Mouse (Mus musculus) forebrain, embryonic 16.5 days (tissue): ENCODE results near the gene Vps45. TPM values are rescaled to one million over a fixed set of nuclear protein-coding genes. Genes with fewer than 3 reads are reported as not detected.
"Not testable (repeated sequence)": the region's sequence is repeated elsewhere in the genome, so short reads cannot be mapped to it uniquely, and the experiment has no call there.

ENCODE experiments used
- ATAC-seq: fragments of 200-750 bp; cut with Nextera tagmentation; 2 replicates; pipeline ENCODE4 v1.8.0; 2017; ENCODE audit warnings: mild to moderate bottlenecking, moderate library complexity
- H3K27ac ChIP-seq: fragments of 300-500 bp; sonication (generic); 2 replicates; pipeline ENCODE4 v1.5.1; 2014; ENCODE audit warnings: low read length, control low read depth
- H3K27me3 ChIP-seq: fragments of 300-500 bp; sonication (generic); replicated peaks from 2 replicates; pipeline ENCODE4 v1.6.1; 2014; ENCODE audit warnings: low read length; ENCODE audit not compliant: control insufficient read depth, insufficient read depth
- H3K36me3 ChIP-seq: fragments of 300-500 bp; sonication (generic); 2 replicates; pipeline ENCODE4 v1.6.1; 2014; ENCODE audit not compliant: control insufficient read depth, insufficient read depth
- H3K4me1 ChIP-seq: fragments of 300-500 bp; sonication (generic); replicated peaks from 2 replicates; pipeline ENCODE4 v1.6.1; 2014; ENCODE audit warnings: low read length; ENCODE audit not compliant: control insufficient read depth, insufficient read depth
- H3K4me2 ChIP-seq: fragments of 300-500 bp; sonication (generic); 2 replicates; pipeline ENCODE4 v1.6.1; 2014; ENCODE audit warnings: mild to moderate bottlenecking, low read length, control low read depth
- H3K4me3 ChIP-seq: fragments of 300-500 bp; sonication (generic); replicated peaks from 2 replicates; pipeline ENCODE4 v1.5.1; 2014; ENCODE audit warnings: mild to moderate bottlenecking, low read length, control low read depth
- H3K9ac ChIP-seq: fragments of 300-500 bp; sonication (generic); replicated peaks from 2 replicates; pipeline ENCODE4 v1.6.1; 2014; ENCODE audit warnings: low read depth, low read length, control low read depth
- H3K9me3 ChIP-seq: fragments of 300-500 bp; sonication (generic); 2 replicates; pipeline ENCODE4 v1.6.1; 2016; ENCODE audit warnings: low read length; ENCODE audit not compliant: control insufficient read depth
- WGBS: fragments of 180-500 bp; shearing (Covaris S2); extraction: QIAGEN DNeasy Blood & Tissue Kit; methylation state at CpG from one replicate; pipeline ENCODE4 v1.1.7; 2014; 5-methylcytosine and 5-hydroxymethylcytosine counted together
- polyA plus RNA-seq: library from polyadenylated mRNA; unstranded; fragments of >200 nt; fragmentation: Nextera tagmentation; extraction: Ambion mirVana; gene quantifications from 2 replicates; pipeline ENCODE4 v1.2.1, GENCODE M21; 2015

Vps45 gene
- polyA plus RNA-seq, 1 experiment from 2014 or later: 55.3 TPM

GRCm38 (mm10) chr3:95965518-95966451 lies 92.5 kb downstream of the Vps45 start:
- peak; percentile 79 for ATAC-seq
- H3K4me3 ChIP-seq: 0 out of 2 replicates have a peak overlapping the region, but pooled peaks have one; percentile 14

GRCm38 (mm10) chr3:95963681-95964080 lies 94.6 kb downstream of the Vps45 start:
- Histone ChIP-seq H3K27me3 (no peaks in the 10 kb centered on the region), H3K9me3 (no peaks in the 10 kb centered on the region), H3K4me2 (no peak overlapping the region), H3K36me3 (no peaks in the 10 kb centered on the region), H3K4me3 (no peak overlapping the region), H3K27ac (no peak overlapping the region), H3K4me1 (peaks cover 4% of the 10 kb centered on the region), H3K9ac (no peak overlapping the region)
- WGBS: 40% methylated on average over 4 of the region's 4 CpGs
- ATAC-seq: no peak

More at GRCm38 (mm10) chr3:95965518-95966451, 92.5 kb downstream of the Vps45 start:
- WGBS: 10% methylated on average over 7 of the region's 7 CpGs
- no peaks in the 10 kb centered on the region for H3K27me3 ChIP-seq
- no peaks in the 10 kb centered on the region for H3K36me3 ChIP-seq
- H3K4me1 ChIP-seq: peaks cover 4% of the 10 kb centered on the region
- no peak overlapping the region for H3K9ac ChIP-seq
- H3K27ac ChIP-seq: no peak overlapping the region
- peak overlapping the region; percentile 46 for H3K4me2 ChIP-seq
- no peaks in the 10 kb centered on the region for H3K9me3 ChIP-seq

DNA sequence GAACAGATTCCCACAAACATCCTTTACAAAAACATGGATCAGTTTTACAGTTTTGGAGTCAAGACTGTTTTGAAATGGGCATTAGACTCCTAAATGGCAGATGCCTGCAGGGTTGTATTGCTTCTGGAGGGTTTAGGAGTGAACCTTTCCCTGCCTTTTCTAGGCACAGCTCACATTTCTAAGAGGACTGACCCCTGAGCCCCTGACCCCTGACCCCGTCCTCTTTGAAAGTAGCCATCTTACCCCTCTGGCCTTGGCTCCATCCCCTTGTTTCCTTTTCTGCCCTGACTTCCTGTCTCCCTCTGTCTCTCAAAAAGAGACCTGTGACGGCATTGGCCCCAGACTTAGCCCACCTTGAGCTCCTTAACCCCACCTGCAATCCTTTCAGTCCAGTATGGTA lies 95.0 kb downstream of the Vps45 start:
- Histone ChIP-seq H3K4me1 (peaks cover 4% of the 10 kb centered on the region), H3K27ac (no peak overlapping the region), H3K36me3 (no peaks in the 10 kb centered on the region), H3K4me2 (no peak overlapping the region), H3K27me3 (no peaks in the 10 kb centered on the region), H3K9ac (no peak overlapping the region), H3K4me3 (no peak overlapping the region), H3K9me3 (no peaks in the 10 kb centered on the region)
- no peak for ATAC-seq
- WGBS: 57% methylated on average over 2 of the region's 2 CpGs

- not testable (repeated sequence) for H3K9ac ChIP-seq, H3K27me3 ChIP-seq, H3K4me1 ChIP-seq, H3K4me2 ChIP-seq, H3K36me3 ChIP-seq, H3K27ac ChIP-seq, H3K4me3 ChIP-seq, ATAC-seq, H3K9me3 ChIP-seq
- 88% methylated on average over 8 of the region's 8 CpGs for WGBS
Measured at GRCm38 (mm10) chr3:95962182-95962581, 96.1 kb downstream of the Vps45 start.

DNA sequence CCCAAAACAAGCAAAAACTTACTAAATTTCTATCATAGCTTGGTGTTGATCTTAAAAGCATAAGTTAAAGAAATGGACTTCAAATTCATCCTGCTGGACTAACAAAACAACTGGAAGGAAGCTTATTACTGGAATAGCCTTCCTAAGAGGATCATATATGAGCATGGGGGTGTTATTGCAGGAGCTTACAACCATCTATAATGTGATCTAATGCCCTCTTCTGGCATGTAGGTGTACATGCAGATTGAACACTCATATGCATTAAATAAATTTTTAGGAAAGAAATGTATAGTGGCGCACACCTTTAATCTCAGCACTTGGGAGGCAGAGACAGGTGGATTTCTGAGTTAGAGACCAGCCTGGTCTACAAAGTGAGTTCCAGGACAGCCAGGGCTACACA lies 98.5 kb downstream of the Vps45 start:
- no peaks in the 10 kb centered on the region for H3K36me3 ChIP-seq
- H3K4me1 ChIP-seq: peaks cover 3% of the 10 kb centered on the region; the same call in 1 of the 2 replicates
- H3K9ac ChIP-seq: no peak overlapping the region
- H3K9me3 ChIP-seq: peaks cover 2% of the 10 kb centered on the region; the same call in 1 of the 2 replicates
- ATAC-seq: no peak
- H3K27ac ChIP-seq: no peak overlapping the region
- no peak overlapping the region for H3K4me3 ChIP-seq
- no peaks in the 10 kb centered on the region for H3K27me3 ChIP-seq
- 89% methylated on average over 1 of the region's 1 CpGs for WGBS
- no peak overlapping the region for H3K4me2 ChIP-seq

GRCm38 (mm10) chr3:95959082-95959481 lies 99.2 kb downstream of the Vps45 start:
- Histone ChIP-seq H3K27ac (no peak overlapping the region), H3K9me3 (peaks cover 2% of the 10 kb centered on the region; the same call in 1 of the 2 replicates), H3K36me3 (no peaks in the 10 kb centered on the region), H3K4me1 (peaks cover 3% of the 10 kb centered on the region; the same call in 1 of the 2 replicates), H3K4me3 (no peak overlapping the region), H3K4me2 (no peak overlapping the region), H3K27me3 (no peaks in the 10 kb centered on the region), H3K9ac (no peak overlapping the region)
- ATAC-seq: no peak
- WGBS: 76% methylated on average over 5 of the region's 5 CpGs

- no peaks in the 10 kb centered on the region for H3K36me3 ChIP-seq
- WGBS: 48% methylated on average over 8 of the region's 8 CpGs
- no peak overlapping the region for H3K4me3 ChIP-seq
- H3K4me2 ChIP-seq: no peak overlapping the region
- H3K9me3 ChIP-seq: peaks cover 2% of the 10 kb centered on the region; the same call in 1 of the 2 replicates
- peak; percentile 66 for ATAC-seq
- H3K27me3 ChIP-seq: no peaks in the 10 kb centered on the region
- peak overlapping the region; percentile 52; the same call in 1 of the 2 replicates for H3K27ac ChIP-seq
- H3K9ac ChIP-seq: no peak overlapping the region
- H3K4me1 ChIP-seq: peaks cover 9% of the 10 kb centered on the region; the same call in 1 of the 2 replicates
Measured at GRCm38 (mm10) chr3:95957359-95958148, 100.7 kb downstream of the Vps45 start.

DNA sequence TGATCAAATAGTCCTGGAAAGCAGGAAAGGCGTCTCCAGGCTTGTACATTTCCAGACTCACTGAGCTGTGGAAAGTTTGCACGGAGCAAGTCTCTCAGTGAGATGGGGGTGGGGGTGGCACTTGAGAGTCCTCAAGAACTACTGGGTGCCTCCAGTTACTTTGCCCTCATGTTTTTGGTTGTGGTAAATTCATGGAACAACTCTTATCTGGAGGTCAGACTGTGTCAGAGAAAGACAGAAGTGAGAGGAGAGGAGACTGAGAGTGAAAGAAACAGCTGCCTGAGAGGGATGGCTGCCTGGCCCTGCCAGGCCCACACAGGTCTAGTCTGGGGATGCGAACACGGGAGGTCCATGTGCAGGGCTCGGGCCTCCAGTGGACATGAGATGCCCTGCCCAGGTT lies 102.9 kb downstream of the Vps45 start:
- Histone ChIP-seq H3K4me1 (peaks cover 15% of the 10 kb centered on the region), H3K27ac (no peak overlapping the region), H3K9me3 (peaks cover 2% of the 10 kb centered on the region; the same call in 1 of the 2 replicates), H3K27me3 (no peaks in the 10 kb centered on the region), H3K9ac (no peak overlapping the region), H3K4me3 (no peak overlapping the region), H3K36me3 (no peaks in the 10 kb centered on the region), H3K4me2 (no peak overlapping the region)
- no peak for ATAC-seq
- WGBS: 94% methylated on average over 5 of the region's 5 CpGs

GRCm38 (mm10) chr3:95954648-95955173 lies 103.6 kb downstream of the Vps45 start:
- H3K4me2 ChIP-seq, H3K27me3 ChIP-seq, H3K36me3 ChIP-seq, H3K9ac ChIP-seq, H3K9me3 ChIP-seq, H3K27ac ChIP-seq, H3K4me3 ChIP-seq, ATAC-seq: not testable (repeated sequence)
- whole genome bisulfite sequencing: 90% methylated on average over 12 of the region's 12 CpGs
- peaks cover 15% of the 10 kb centered on the region for H3K4me1 ChIP-seq
